Mouse (Mus musculus): ENCODE measurements around the gene Nfat5.

DNA sequence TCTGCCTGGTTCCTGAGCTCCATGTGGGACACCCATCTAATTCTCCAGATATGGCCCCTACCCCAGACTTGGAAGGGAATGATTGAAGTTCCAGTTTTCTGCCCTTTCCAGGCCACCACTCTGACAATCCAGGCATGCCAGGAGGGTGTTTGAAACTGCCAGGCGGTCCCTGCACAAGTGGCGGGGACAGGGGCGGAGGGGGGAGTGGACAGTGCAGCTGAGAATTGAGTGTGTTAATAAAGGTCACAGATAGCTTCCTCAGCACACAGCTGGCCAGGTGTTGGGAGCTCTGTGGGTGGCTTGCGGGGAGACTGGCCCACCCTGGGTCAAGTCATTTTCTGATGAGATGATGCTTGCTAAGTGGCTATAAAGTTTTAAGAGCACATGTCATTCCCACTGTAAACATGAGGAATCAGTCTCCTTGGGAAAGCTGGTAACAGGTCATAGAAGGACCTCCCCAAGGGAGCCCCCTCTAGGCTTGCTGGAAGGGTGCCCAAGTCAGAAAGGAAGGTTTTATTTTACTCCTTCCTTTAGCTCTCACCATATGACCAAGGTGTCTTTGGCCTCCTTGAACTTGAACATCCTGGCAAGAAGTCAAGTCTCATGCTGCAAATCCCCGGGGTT is 41.7 kb upstream of the Nfat5 start:
- TF ChIP-seq CTCF (IDR thresholded peaks at IDR 0.05; ENCODE audit: control insufficient read depth, insufficient read depth, low read length) = no peak
- TF ChIP-seq POLR2A (IDR thresholded peaks at IDR 0.05; ENCODE audit: borderline replicate concordance, control insufficient read depth, low read depth, low read length) = no peak

All from bone marrow, adult 2 months (tissue).